Mouse (Mus musculus) testis, adult 2 months (tissue): ENCODE measurements around the gene Arf3.

Source experiments
- CTCF ChIP-seq: fragments of 200-500 bp; IDR thresholded peaks from 2 replicates; pipeline ENCODE4 v1.5.1; 2012; ENCODE audit warnings: low read depth, mild to moderate bottlenecking, inconsistent platforms, low read length, moderate library complexity; ENCODE audit not compliant: control insufficient read depth, insufficient read depth, insufficient replicate concordance
- POLR2A ChIP-seq: fragments of 200-500 bp; IDR thresholded peaks from 2 replicates; pipeline ENCODE4 v1.6.1; 2012; ENCODE audit warnings: low read depth, mild to moderate bottlenecking, inconsistent platforms, low read length, moderate library complexity; ENCODE audit not compliant: control insufficient read depth

GRCm38 (mm10) chr15:98791771-98792170 is 28.8 kb upstream of the Arf3 start:
- no peak for TF ChIP-seq CTCF
- no peak for TF ChIP-seq POLR2A
